Mouse (Mus musculus) ES-Bruce4 (cell line): ENCODE data around the gene Etv6.

Experiments
- CTCF ChIP-seq: IDR thresholded peaks from one replicate; pipeline ENCODE4 v1.8.1; 2011; ENCODE audit warnings: low read depth, low read length
- POLR2A ChIP-seq: IDR thresholded peaks from one replicate; pipeline ENCODE4 v1.8.1; 2011; ENCODE audit warnings: low read length; ENCODE audit not compliant: insufficient read depth

GRCm38 (mm10) chr6:134026264-134026663 is 9.2 kb upstream of the Etv6 start:
- TF ChIP-seq CTCF (no peak), POLR2A (no peak)
